Mouse (Mus musculus): ENCODE data around the gene Ano1.

The Ano1 gene

DNA sequence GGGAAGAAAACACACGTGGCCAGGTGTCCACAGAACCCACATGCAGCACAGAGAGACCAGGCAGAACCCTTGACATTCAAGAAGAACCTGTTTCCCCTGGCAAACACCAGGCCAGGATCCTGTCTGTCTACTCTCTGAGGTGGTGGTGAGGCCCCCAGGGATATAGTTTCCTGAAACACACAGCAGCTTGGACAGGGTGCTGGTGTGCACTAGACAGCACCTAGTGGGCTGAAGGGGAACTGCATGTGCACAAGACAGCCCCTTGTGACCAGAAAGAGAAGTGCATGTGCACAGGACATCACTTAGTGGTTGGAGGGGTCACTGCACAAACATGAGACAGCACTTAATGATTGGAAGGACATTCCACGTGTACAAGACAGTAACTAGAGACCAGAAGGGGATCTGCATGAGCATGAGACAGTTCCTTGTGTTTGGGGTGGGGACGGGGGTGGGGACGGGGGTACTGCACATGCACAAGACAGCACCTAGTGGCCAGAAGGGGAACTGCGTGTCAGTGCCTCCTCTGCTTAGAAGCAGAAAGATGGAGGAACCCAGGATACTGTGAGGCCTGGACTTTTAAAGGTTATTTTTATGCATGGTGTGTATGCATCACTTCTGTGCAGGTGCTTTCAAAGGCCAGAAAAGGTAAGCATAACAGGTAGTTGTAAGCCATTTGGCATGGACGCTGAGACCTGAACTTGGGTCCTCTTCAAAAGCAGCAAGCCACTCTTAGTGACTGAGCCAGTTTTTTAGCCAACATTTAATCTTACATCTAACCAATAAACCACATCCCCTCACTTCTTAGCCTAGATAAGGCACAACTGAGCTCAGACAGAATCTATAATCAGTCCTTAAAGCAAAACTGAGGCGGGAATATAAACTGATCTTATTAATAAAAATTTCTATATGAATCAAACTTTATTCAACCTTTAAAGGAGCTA is 54.7 kb downstream of the Ano1 start:
- no peak for DNase-seq (ENCODE audit: low read depth)

DNA sequence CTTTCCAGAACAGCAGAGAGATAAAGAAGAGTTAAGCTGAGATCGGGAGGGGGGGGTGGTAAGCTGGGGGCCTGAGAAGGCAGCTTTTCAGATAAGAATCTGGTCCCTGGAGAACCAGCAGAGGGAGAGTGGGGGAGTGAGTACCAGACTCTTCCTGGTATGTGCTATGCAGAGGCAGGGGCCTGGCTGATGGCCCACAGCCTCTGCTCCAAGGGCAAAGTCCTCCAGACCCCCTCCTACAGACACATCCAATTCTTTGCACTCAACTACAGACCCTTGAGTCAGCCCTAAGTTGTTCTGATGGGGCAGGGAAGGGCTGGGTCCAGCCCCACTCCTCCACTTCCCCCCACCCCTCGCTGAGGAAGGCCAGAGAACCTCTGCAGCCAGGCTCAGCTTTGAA is 61.9 kb downstream of the Ano1 start:
- DNase-seq (ENCODE audit: low read depth) = no peak

DNA sequence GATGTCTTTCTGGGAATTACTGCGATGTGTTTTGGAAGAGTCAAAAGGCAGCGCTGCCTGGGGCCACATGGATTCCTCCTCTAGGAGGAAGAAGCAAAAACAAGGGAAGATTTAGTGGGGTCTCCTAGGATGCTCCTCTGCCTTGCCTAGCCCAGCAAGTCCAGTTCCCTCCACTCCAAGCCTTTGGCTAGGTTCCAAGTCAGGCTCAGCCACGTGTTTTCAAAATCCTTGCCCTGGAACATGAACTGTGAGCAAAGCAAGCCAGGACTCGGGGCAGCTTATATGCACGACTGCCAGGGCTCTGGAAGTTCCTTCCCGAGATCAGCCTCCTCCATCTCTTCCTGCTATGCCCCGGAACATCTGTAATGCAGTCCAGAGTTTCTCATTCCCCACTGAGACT is 62.6 kb downstream of the Ano1 start:
- no peak for DNase-seq (ENCODE audit: low read depth)

- no peak for DNase-seq (ENCODE audit: low read depth)
These were observed 64.0 kb downstream of the Ano1 start for GRCm38 (mm10) chr7:144687663-144688381.

- DNase-seq (ENCODE audit: low read depth) = peak; percentile 90
These were observed 66.8 kb downstream of the Ano1 start for GRCm38 (mm10) chr7:144684947-144685346.

GRCm38 (mm10) chr7:144684467-144684866 is 67.3 kb downstream of the Ano1 start:
- DNase-seq (ENCODE audit: low read depth) = peak; percentile 79

GRCm38 (mm10) chr7:144680096-144680495 is 71.7 kb downstream of the Ano1 start:
- no peak for DNase-seq (ENCODE audit: low read depth)

DNA sequence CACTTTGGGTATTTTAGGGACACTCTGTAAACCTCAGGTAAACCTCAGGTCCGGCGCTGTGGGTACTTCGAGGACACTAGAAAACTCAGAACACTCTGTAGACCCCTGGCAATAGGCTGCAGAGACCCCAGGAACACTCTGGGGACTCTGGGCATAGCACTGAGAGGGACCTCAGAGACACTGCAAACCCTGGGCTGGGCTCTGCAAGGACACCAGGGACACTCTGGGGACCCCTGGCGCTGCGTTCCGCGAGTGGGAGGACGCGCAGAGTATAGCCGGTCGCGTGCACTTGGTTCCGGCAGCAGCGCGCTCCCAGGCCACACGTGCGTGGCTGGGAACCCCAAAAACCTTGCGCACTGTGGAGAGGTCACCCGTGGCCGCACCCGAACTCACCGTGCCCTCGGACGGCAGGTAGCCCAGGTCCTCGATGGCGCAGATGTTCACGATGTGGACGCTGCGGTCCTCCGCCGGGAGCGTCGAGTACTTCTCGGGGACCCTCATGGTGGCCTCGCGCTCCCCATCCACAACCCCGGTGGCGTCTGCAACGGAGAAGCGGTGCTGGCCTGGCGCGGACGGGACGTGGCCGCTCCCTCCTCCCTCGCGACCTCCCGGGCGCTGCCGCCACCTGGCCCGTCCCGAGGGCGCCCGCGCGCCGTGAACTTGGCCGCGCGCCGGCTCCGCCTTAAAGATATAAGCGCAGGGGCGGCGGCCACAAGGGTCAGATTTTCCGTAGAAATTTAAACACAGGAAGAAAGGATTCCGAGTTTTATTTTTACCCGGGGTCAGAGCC is 73.3 kb downstream of the Ano1 start:
- no peak for DNase-seq (ENCODE audit: low read depth)

DNA sequence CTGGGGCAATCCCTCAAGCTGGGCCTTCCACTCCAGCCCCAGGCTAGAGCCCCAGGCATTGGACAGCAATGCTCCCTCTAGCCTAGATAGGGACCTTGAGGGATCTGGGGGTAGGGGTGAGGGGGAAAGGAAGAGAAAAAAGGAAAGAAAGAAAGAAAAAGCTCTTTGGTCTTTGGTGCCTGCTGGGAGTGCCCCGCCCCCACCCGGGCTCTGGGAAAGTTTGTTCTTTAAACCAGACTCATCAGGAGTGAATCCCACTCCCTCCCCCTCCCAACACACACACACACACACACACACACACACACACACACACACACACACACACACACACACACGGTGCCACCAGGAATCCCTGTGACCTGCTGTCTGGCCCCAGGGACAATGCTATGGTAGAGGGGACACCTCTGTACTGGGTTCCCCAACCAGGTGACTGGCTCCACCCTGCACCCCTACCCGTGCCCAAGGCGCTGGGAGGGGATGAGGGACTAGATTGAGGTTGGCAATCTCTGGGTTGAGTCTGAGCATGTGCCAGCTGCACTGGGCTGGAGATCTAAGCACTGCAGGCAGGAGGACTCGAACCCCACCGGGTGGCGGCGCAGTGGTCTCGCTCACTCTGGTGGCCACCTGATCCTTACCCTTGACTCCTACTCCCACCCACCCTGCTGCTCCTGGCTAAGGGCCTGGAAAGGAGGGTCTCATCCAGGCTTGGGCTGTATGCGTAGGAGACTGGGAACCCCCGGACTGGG is 74.3 kb downstream of the Ano1 start:
- no peak for DNase-seq (ENCODE audit: low read depth)

GRCm38 (mm10) chr7:144675632-144676031 is 76.1 kb downstream of the Ano1 start:
- no peak for DNase-seq (ENCODE audit: low read depth)

DNA sequence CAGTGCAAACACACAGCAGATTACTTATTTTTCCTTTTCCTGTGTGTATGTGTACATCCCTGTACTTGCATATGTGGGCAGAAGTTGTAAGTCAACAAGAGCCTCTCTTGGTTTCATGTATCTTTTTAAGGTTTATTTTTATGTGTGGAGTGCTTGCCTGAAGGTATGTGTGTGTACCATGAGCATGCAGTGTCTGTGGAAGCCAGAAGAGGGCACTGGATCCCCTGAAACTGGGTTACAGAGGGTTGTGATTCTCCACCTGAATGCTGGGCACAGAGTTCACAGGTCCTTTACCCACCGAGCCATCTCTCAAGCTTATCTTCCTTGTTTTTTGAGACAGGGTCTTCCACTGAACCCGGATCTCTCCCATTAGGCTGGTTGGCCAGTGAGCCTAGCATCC is 81.9 kb downstream of the Ano1 start:
- DNase-seq (ENCODE audit: low read depth) = no peak

DNA sequence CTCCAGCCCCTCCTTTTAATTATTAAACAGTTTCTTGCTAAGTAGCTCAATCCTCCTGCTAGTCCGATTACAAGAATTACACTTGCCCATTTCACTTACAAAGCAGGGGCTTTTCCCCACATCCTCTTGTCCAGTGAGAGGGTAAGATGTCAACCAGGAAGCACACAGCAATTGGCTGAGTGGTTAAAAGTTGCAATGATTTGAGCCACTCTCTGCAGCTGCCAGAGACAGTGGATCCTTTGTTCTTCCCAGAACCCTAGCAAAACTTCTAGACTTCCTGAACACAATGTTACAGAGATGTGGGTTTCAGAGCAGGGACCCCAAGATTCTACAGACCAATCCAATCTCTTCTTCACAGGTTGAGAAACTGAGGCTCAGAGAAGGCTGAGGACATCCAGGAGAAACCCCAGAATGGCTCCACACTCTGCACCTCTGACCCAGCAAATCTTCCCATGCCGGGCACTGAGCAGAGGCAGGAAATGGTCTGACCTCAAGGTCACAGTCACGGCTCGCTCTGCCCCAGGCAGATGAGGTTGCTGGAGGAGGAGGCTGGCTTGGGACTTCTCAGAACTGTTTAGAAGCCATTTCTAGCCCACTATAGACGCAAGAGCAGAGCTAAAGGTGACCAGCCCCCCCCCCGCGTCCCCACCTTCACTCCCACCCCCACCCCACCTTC is 83.0 kb downstream of the Ano1 start:
- DNase-seq (ENCODE audit: low read depth) = no peak

DNA sequence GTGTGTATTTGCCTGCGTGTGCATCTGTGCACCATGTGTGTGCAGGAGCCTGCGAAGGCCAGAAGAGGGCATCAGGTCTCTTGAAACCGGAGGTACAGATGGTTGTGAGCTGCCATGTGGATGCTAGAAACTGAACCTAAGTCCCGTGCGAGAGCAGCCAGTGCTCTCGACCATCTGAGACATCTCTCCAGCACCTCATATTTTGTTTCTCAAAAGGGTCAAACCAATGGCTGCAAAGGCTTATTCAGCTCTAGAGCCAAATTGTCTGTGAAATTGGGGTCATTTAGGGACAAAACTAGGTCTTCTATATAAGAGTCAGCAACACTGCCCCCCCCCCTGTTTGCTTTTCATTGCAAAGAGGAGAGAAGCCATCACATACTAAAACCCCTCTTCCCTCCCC is 84.7 kb downstream of the Ano1 start:
- DNase-seq (ENCODE audit: low read depth) = no peak

DNA sequence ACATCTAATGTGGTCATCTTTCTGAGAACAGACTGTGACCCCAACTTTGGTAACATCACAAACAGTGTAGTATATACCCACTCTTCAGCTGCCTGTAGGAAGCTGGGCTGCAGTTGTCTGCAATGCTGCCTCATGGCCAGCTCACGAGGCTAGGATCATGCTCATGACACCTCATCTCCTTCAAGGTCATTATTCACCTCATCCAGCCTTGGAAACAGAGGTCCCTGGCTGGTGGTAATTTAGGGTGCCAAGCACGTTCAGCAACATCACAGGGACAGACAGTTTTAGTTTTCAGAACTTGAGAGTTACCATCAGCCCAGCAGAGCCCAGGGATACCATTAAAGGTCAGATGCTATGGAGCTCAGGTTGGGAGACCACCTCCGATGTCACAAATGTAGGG is 86.2 kb downstream of the Ano1 start:
- no peak for DNase-seq (ENCODE audit: low read depth)

- no peak for DNase-seq (ENCODE audit: low read depth)
These were observed 88.2 kb downstream of the Ano1 start for GRCm38 (mm10) chr7:144663566-144663965.

DNA sequence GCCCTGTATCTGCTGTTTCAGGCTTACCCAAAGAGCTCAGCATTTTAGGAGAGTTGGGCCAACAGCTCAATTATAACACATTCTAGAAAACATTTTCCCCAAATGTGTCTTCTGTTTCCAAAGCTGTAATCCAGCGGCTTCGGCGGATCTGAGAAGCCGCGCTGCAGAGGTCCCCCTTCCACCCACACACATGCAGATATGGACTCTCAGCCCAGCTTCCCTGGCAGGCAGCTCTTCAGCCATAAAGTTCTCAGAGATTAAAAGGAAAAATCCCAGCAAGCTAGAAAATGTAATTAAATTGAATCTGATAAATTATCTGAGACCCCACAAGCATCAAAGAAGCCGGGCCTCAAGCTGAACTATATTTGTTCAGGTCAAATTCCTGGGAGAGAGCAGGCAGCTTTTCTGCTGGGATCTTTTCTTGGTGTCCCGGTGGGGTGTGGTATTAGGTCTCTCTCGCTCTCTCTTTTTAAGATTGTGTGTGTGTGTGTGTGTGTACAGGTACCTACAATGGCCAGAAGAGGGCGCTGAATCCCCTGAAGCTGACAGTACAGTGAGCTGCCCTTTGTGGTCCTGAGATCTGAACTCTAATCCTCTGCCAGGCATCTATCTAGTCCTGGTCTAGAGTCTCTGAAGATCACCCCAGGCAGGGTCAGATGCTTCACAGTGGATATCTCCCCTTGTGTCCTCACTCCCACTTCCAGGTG is 95.4 kb downstream of the Ano1 start:
- no peak for DNase-seq (ENCODE audit: low read depth)

GRCm38 (mm10) chr7:144653681-144654425 is 97.9 kb downstream of the Ano1 start:
- DNase-seq (ENCODE audit: low read depth) = no peak

DNA sequence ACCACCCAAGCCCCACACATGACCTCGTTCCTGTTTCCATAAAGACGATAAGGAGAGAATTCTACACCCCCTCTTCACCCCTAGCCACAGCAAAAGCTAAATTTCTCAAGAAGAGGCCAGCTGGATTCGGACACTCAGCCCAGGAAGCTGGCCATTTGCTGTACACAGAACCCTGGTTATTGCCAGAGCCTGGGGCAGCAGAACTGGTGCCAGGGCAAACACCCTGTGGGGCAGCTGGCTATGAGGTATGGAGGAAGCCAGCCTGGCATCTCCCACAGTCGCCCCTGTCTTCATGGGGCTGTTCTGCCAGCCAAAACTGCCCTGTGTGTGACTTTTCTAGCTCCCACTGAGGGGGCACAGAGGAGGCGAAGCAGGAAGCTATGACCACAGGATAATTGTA is 104.2 kb downstream of the Ano1 start:
- peak; percentile 64 for DNase-seq (ENCODE audit: low read depth)

- DNase-seq (ENCODE audit: low read depth) = no peak
These were observed 111.0 kb downstream of the Ano1 start for GRCm38 (mm10) chr7:144640817-144641216.

- DNase-seq (ENCODE audit: low read depth) = no peak
These were observed 115.8 kb downstream of the Ano1 start for GRCm38 (mm10) chr7:144636000-144636399.
